Mouse (Mus musculus) telencephalon, adult 2 months (tissue): ENCODE results near the gene Ssrp1.

Source experiments
- DNase-seq: peaks from one replicate; pipeline ENCODE4 v3.0.0-alpha.2; 2011; ENCODE audit warnings: low read depth, low spot score

The Ssrp1 gene

GRCm38 (mm10) chr2:85036507-85037046 lies 457 bp upstream of the Ssrp1 start:
- no peak for DNase-seq

DNA sequence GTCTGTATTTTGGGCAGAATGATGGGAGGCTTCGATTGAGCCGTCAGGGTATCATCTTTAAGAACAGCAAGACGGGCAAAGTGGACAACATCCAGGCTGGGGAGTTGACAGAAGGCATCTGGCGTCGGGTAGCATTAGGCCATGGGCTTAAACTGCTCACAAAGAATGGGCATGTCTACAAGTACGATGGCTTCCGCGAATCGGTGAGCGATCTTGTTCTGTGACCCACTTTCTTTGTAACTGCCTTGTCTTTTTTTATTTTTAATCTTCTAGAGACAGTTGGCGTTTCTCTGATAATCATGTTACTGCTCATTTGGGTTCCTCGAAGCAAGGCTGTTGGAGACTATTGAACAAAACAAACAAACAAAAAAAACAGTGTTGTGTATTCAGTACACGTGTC lies 1.3 kb downstream of the Ssrp1 start:
- no peak for DNase-seq

DNA sequence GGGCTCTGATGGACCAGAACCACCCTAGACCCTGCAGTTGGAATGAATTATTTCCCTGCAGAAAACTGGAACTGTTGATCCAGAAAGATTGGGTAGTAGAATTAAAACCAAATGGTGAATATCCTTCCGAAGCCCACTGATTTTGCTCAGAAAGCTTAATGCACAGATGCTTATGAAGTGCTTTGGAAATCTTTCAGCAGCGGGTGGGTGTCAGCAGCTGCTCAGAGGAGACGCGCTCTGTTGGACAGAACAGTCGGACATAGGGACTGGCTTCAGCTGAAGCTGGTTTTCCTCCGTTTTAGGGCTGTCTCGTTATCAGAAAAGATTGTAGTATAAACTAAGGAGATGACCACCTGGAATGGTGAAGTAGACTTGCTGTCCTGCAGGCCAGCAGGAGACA lies 6.6 kb downstream of the Ssrp1 start:
- no peak for DNase-seq

GRCm38 (mm10) chr2:85046222-85046621 lies 9.2 kb downstream of the Ssrp1 start:
- no peak for DNase-seq

GRCm38 (mm10) chr2:85047081-85047480 lies 10.0 kb downstream of the Ssrp1 start:
- DNase-seq: no peak

DNA sequence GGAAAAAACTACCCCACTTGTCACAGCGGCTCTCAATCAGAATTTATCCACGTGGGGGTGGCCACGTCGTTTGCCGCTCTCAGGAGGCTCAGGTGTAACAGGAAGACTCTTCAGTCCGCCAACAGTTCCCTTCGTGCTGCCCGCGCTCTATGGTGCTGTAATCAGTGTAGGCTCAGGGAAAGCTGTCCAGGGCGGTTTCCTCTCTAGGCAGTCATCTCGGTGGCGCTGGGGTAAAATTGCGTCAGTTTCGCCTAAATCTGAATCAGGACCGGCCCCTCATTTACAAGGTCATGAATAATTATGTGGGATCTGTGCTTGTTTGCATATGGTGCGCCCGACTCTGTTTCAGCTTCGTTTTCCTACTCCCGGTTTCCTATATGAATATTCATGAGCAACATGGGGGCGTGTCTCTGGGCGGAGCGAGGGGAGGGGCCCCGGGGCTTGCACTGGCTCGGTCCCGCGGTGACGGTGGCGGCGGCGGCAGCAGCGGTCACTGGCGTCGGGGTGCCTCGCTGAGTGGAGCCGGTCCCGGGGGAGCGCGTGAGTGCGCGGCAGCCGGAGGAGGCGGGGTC lies 10.6 kb downstream of the Ssrp1 start, which contains the start of gene Tnks1bp1:
Gene Tnks1bp1 (plus strand): TSS at position 427 of the 572 bp plus-strand sequence.
- DNase-seq: peak; percentile 95

- no peak for DNase-seq
Observed at GRCm38 (mm10) chr2:85048168-85048751, 11.2 kb downstream of the Ssrp1 start.

- DNase-seq: no peak
Observed at GRCm38 (mm10) chr2:85049277-85049676, 12.2 kb downstream of the Ssrp1 start.

DNA sequence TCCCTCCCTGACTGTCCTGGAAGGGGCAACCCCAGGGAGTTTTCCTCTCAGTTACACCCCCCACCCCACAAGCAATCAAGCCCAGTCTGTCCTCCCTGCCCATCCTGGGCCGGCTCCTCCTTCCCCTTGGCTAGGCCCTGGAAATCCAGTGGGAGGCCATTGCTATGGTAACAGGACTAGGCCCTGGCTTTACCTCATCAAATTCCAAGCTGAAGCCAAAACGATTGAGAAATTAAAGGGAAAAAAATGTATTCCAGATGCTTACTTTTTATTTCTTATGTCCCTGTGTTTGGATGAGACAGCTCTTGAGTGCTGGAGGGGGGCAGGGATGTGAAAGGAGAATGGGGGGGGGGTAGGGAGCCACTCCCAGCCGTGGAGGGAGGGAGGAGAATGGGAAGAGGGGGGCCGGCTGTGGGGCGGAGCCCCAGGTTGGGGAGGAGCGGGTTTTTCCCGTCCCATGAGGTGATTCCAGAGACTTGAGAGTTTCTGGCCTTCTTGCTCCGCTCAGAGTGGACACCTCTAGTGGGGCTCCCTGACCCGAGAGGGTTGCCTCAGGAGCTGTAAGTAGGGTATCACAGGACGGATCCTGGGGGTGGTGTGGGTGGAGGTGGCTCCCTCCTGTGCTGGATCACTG lies 13.1 kb downstream of the Ssrp1 start:
- DNase-seq: no peak

- DNase-seq: no peak
Observed at GRCm38 (mm10) chr2:85050746-85051145, 13.7 kb downstream of the Ssrp1 start.

DNA sequence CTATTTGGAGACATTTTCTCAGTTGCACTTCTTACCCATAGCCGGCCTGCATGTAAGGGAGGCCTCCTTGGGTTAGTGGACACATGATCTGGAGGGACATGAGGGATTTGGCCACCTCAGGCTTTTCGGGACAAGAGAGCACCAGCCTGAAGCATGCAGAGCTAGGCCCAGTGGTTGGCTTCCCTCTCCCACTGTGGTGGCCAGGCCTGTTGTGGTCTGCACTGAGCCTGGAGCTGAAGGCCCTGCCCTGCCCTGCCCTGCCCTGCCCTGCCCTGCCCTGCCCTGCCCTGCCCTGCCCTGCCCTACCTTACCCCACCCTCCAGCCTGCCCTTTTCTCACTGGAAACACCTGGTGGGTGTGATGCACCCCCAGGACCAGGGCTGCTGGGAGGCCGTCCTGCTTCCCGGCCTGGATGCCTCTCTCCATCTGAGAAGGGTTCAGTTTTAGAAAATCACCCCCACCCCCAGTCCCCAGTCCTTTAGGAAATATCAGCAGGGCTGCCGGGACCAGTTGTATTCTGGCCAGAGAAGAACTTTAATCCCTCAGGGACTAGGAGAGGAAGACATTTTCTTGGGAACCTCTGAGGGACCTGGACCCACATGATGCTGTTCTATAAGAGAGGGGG lies 16.3 kb downstream of the Ssrp1 start:
- DNase-seq: no peak

GRCm38 (mm10) chr2:85056711-85057110 lies 19.7 kb downstream of the Ssrp1 start:
- DNase-seq: no peak

DNA sequence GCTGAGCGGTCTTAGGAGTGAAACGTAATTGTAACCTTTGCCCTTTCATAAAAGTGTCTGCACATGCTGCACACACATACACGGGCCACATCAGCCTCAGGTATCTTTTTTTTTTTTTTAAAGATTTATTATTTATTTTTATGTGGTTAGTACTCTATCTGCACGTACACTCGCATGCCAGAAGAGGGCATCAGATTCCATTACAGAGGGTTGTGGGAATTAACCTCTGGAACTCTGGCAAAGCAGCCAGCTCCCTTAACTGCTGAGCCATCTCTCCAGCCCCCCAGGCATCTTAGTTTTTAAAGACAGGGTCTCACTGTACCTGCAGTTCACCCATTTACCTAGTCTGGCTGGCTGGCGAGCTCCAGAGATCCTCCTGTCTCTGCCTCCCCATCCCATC lies 22.6 kb downstream of the Ssrp1 start:
- DNase-seq: no peak

DNA sequence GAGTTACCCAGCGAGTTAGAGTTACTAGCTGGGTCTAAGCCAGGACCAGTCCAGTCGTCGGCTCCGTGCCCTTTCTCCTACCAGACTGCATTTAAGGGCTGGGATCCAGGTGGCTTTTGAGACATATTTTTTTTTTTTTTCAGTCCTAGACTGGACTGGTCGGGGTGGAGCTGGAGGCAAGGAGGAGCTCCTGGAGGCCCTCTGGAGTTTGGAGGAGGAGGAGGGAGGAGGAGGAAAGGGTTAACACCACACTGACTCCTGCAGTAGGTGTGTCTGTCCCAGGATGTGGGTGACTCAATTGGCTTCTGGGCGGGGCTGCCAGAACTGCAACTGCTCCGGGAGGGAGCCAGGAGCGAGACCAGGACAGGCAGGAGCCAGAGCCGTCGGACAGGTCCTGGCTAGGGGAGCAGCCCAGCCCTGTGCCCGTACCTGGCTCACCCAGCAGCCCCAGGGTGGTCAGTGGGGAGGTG lies 23.6 kb downstream of the Ssrp1 start:
- no peak for DNase-seq

- DNase-seq: no peak
Observed at GRCm38 (mm10) chr2:85061107-85061541, 24.1 kb downstream of the Ssrp1 start.

DNA sequence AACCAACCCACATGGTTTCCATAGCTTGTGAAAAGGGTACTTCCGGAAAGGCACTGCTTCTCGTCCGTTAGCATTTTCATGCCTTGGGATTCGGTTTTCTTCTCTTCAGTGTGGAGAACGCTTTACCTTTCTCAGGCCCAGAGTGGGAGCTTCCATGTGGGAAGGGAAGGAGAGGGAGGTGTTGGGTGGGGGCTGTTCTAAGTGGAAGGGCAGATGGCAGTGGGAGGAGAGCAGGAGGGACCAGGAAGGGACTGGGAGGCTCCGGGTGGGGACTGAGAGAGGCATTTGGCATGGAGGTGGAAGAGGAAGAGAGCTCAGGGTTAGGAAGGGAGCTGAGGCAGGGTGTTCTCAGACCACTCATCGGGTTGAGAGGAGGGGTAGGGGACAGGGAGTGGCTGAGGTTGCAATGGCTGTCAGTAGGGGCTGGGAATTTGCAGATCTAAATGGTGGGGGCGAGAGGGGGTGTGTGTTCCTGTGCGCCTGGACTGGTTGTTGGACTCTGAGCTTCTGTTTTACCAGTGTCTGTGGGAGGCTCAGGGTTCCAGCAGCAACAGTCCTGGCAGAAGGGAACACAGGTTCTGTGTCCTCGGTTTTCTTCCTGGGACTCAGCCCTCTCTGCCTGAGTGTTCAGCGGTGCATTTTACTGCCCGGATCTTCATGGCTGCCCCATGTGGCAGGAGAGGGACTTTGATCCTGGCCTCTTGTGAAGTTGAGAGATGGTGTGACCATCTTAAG lies 28.3 kb downstream of the Ssrp1 start:
- peak; percentile 80 for DNase-seq

GRCm38 (mm10) chr2:85066937-85067336 lies 29.9 kb downstream of the Ssrp1 start:
- no peak for DNase-seq

DNA sequence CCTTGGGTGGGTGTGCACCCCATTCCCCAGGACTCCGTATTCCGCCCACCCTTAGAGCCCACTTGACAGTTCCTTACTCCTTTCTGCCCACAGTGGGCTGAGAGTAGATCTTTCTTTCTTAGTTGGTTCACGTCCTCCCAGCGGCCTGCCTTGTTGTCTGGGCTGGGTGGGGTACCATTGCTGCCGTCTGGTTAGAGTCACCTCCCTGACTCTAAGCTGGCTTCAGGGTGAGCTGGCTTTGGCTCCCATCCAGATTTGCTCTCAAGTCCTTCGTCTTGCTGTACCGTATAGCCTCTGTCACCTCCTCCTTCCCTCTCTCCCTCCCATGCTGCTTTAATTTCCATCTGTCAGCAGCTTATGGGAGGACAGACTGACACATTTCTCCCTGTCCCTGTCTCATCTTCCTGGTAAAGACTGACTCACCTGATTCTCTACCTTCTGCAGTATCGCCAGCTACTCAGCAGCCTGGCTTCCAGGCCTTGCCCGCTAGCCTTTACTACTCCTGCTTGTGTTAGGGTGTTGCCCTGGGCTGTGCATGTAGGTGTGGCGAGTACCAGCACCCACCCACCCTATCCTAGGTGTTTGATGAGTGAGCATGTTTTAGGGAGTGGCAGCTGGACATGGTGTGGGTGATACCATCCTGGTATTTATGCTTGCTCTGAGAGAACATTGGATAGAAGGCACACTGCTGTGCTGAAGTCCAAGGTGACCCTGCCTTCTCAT lies 31.0 kb downstream of the Ssrp1 start:
- DNase-seq: no peak

GRCm38 (mm10) chr2:85068626-85069025 lies 31.6 kb downstream of the Ssrp1 start:
- DNase-seq: no peak

DNA sequence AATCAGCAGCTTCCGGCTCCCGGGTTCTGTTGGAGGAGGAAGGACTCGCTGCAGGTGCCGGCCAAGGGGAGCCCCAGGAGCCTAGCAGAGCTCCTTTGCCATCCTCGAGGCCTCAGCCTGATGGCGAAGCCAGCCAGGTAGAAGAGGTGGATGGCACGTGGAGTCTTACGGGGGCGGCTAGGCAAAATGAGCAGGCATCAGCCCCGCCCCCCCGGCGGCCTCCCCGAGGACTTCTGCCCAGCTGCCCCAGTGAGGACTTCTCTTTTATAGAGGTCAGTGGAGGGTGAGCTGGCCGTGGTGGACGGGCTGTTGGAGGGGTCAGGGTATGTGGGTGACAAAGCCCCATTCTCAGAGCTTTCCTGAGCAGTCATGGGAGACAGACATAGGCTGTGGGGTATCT lies 33.1 kb downstream of the Ssrp1 start:
- no peak for DNase-seq

- DNase-seq: no peak
Observed at GRCm38 (mm10) chr2:85071921-85072320, 34.9 kb downstream of the Ssrp1 start.
